Mouse (Mus musculus) bone marrow, adult 2 months (tissue): ENCODE data around the gene Mapkap1. TPM values are rescaled to one million over a fixed set of nuclear protein-coding genes. Genes with fewer than 3 reads are reported as not detected.

Experiments used
- H3K27ac ChIP-seq: fragments of 200-500 bp; 2 replicates; pipeline ENCODE4 v1.5.1; 2012; ENCODE audit warnings: low read depth, mild to moderate bottlenecking, control low read depth, inconsistent platforms, low read length; ENCODE audit not compliant: control insufficient read depth, poor library complexity, insufficient read depth
- H3K4me1 ChIP-seq: fragments of 200-500 bp; 2 replicates; pipeline ENCODE4 v1.6.1; 2011; ENCODE audit warnings: low read length; ENCODE audit not compliant: control insufficient read depth, insufficient read depth
- H3K4me3 ChIP-seq: fragments of 200-500 bp; replicated peaks from 2 replicates; pipeline ENCODE3; 2011; ENCODE audit warnings: mild to moderate bottlenecking, low read depth, low read length, control low read depth; ENCODE audit not compliant: control insufficient read depth
- CTCF ChIP-seq: fragments of 200-500 bp; IDR thresholded peaks from 2 replicates; pipeline ENCODE4 v1.5.1; 2011; ENCODE audit warnings: low read length, control low read depth; ENCODE audit not compliant: control insufficient read depth, insufficient read depth
- POLR2A ChIP-seq: fragments of 200-500 bp; IDR thresholded peaks from 2 replicates; pipeline ENCODE4 v1.6.1; 2011; ENCODE audit warnings: low read depth, mild to moderate bottlenecking, control low read depth, low read length, borderline replicate concordance; ENCODE audit not compliant: control insufficient read depth
- WGBS: fragments of 180-500 bp; shearing (Covaris S2); methylation state at CpG from one replicate; pipeline ENCODE4 v1.1.7; 2018; 5-methylcytosine and 5-hydroxymethylcytosine counted together
- polyA plus RNA-seq: library from polyadenylated mRNA; stranded (reverse); fragments of >200 nt; gene quantifications from 2 replicates; pipeline ENCODE4 v1.2.4, GENCODE M21; 2011; ENCODE audit warnings: low replicate concordance; ENCODE audit not compliant: missing spikeins, insufficient read depth, insufficient read length

Gene Mapkap1
- polyA plus RNA-seq, 1 experiment: 42.3 TPM

DNA sequence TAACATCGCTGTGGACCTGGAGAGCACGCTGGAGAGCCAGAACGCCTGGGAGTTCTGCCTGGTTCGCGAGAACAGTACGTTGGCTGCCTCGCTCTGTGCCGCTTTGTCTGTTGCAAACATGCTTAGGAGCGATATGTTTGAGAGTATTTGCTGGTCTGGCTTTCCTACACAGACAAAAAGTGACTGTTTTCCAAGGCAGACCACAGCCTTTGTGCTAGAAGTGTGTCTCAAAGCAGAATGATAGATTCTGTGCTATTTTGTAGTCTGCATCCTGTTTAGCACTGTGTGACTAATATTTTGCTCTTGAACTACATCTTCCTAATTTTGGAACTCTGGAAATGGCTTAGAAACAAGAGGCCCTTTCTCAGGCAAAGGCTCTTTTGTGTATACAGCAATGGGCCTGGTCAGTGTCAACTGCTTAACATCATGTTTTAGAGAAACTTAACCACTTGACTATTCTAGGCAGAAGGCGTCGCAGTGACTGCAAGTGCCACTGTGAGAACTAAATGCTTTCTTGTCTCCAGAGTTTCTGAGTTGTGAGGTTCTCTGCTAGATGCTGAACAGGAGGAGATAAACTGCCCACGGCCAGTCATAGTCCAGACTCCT is 156.6 kb downstream of the Mapkap1 start:
- TF ChIP-seq CTCF (no peak), POLR2A (no peak)
- Histone ChIP-seq H3K4me3 (no peak overlapping the region), H3K27ac (no peak overlapping the region), H3K4me1 (no peaks in the 10 kb centered on the region)
- WGBS: 90% methylated on average over 12 of the region's 12 CpGs

DNA sequence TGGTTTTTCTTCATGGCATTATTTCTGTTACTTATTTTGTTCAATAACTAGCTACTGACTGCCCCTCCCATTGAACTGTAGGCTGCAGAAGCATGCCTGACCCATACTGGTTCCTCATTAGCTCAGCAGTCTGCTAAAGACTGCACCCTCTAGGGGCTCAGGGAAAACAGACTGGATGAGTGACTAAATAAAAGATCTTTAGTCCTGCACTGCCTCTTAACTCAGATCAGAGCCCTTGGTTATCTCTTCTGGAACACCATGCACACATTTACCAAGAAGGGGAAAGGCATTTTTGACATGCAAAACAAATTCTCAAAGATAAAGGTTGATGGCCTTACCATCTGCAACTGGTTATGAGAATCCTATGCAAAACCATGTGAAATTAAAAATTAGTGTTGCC is 157.3 kb downstream of the Mapkap1 start:
- H3K4me3 ChIP-seq: no peak overlapping the region

GRCm38 (mm10) chr2:34566146-34566545 is 159.6 kb downstream of the Mapkap1 start:
- WGBS: 86% methylated on average over 4 of the region's 4 CpGs
- H3K27ac ChIP-seq: no peak overlapping the region

More for the DNA sequence above, 157.3 kb downstream of the Mapkap1 start:
- H3K4me1 ChIP-seq: no peaks in the 10 kb centered on the region
- TF ChIP-seq POLR2A: no peak
- no peak for TF ChIP-seq CTCF
- H3K27ac ChIP-seq: no peak overlapping the region

DNA sequence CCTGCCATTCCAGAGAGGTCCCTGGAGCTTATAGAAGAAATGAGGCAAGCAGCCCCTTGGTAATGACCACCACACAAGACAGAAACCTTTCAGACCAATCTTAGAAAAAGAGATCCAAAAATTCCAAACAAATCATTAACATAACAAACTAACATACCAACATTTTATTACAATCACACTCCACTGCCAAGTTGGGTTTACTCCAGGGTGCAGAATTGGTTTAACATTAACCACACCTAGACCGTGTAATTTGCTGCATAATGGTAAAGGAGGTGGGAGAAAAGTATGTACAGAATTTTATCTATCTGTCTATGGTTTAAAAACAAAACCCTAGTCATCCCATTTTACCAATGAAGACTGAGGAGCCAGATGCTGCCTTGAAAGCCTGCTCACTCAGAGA is 160.0 kb downstream of the Mapkap1 start:
- 84% methylated on average over 1 of the region's 1 CpGs for WGBS
- Histone ChIP-seq H3K27ac (no peak overlapping the region), H3K4me3 (no peak overlapping the region), H3K4me1 (no peaks in the 10 kb centered on the region)
- TF ChIP-seq POLR2A: no peak
- TF ChIP-seq CTCF: no peak

More at GRCm38 (mm10) chr2:34566146-34566545, 159.6 kb downstream of the Mapkap1 start:
- Histone ChIP-seq H3K4me3 (no peak overlapping the region), H3K4me1 (no peaks in the 10 kb centered on the region)
- no peak for TF ChIP-seq POLR2A
- no peak for TF ChIP-seq CTCF

GRCm38 (mm10) chr2:34569131-34569530 is 162.6 kb downstream of the Mapkap1 start:
- no peaks in the 10 kb centered on the region for H3K4me1 ChIP-seq
- no peak overlapping the region for H3K27ac ChIP-seq
- no peak for TF ChIP-seq CTCF
- TF ChIP-seq POLR2A: no peak
- 83% methylated on average over 5 of the region's 5 CpGs for WGBS
- H3K4me3 ChIP-seq: no peak overlapping the region

DNA sequence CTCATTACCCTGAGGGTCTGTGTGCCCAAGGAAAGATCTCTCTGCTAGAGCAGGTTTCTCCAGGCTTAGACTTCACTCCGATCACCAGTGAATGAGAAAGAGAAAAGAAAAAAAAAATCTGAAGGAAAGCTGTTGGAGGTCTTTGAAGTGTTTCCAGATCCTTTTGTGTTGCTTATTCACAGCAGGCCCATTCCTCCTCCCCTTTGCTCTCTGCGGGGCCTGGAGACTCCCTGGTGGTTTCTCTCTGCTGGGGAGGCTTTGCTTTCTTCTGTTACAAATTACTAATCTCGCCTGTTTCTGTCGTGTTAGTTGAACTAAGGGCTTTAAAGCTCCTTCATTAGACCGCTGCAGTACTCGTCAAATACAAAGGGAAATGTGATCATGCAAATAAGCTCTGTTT is 163.8 kb downstream of the Mapkap1 start:
- H3K4me1 ChIP-seq: no peaks in the 10 kb centered on the region
- 75% methylated on average over 6 of the region's 6 CpGs for WGBS
- TF ChIP-seq POLR2A: no peak
- H3K4me3 ChIP-seq: no peak overlapping the region
- no peak overlapping the region for H3K27ac ChIP-seq

DNA sequence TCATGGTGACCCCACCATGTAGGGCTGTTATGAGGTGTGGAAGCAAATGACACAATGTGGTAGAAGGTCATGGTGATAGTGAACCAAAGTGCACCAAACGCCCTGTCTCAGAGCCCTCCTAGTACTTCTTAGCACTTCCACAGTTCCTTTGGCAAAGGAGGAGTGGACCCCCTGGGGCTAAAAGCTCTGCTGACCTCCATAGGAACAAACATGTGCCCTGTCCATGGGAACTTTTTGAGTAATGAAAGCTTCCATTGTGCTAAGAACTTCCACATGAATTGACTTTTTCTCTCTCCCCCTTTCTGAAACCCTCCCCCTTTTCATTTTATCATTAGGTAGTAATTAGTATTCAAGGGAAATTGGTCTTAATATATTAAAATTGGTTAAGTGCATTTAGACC is 164.5 kb downstream of the Mapkap1 start:
- 75% methylated on average over 1 of the region's 1 CpGs for WGBS
- Histone ChIP-seq H3K27ac (no peak overlapping the region), H3K4me3 (no peak overlapping the region), H3K4me1 (no peaks in the 10 kb centered on the region)
- TF ChIP-seq CTCF (no peak), POLR2A (no peak)

DNA sequence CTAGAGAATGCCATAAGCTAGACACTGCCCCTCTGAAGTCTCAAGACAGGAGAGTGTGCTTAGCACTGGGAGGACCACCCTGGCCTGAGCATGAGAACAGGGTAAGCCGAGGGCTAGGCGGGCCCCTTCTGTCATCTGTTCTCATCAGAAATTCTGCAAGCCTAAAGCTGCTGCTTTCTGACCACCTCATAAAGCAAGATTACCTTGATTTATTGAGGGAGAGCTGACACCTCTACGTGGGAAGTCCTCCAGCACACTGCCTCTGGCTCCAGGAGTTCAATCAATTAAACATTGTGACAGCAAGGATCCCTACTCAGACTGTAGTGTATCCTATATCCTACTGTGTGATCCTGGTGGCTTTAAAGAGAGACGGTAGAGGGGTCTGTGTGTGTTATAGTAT is 166.5 kb downstream of the Mapkap1 start:
- Histone ChIP-seq H3K4me1 (no peaks in the 10 kb centered on the region), H3K27ac (no peak overlapping the region), H3K4me3 (no peak overlapping the region)
- 85% methylated on average over 4 of the region's 4 CpGs for WGBS
- no peak for TF ChIP-seq POLR2A
- TF ChIP-seq CTCF: no peak

GRCm38 (mm10) chr2:34588546-34588945 is 182.0 kb downstream of the Mapkap1 start:
- no peak overlapping the region for H3K4me3 ChIP-seq
- no peak overlapping the region for H3K27ac ChIP-seq
- 81% methylated on average over 8 of the region's 8 CpGs for WGBS
- TF ChIP-seq POLR2A: no peak
- TF ChIP-seq CTCF: no peak
- H3K4me1 ChIP-seq: no peaks in the 10 kb centered on the region

DNA sequence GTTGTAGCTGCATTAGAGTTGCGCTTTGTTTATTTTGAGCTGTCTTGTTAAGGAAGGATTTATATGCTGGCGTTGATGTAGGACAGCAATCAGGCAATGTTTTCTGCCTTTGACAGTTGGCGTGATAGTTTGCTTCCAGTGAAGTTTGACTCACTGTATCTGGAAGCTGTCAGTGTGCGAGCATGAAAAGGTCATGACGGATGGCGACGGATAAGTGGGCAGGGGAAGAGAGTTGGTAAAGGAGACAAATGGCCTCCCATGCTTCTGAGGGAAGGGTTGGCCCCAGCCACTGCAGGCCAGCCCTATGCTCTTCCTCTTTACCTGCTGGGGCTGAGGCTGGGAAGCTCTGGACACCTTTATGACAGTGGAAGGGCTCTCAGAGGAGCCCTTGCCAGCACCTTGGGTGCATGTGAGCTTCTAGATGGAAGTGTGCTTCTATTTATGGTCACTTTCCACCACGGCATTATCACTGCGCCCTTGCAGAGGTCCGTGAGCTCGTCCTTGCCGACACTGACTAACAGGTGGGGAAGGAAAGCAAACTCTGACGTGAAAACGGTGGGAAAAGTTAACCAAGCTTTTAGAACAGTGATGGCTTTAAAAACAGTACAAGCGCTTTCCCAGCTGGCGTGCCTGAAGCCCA is 185.3 kb downstream of the Mapkap1 start:
- Histone ChIP-seq H3K4me3 (no peak overlapping the region), H3K4me1 (no peaks in the 10 kb centered on the region), H3K27ac (no peak overlapping the region)
- TF ChIP-seq POLR2A: no peak
- 89% methylated on average over 16 of the region's 16 CpGs for WGBS
